Mouse (Mus musculus): ENCODE measurements at regions not wholly inside any gene's neighbourhood (a gene's known extent, or its start where the extent isn't known, plus 50 kb on each side); places are given as distances from the start of the nearest gene placed in this dataset.

GRCm38 (mm10) chr6:147800846-147801245, 246.2 kb upstream of the Far2 start:
- Histone ChIP-seq H3K27me3 (replicated peaks) (no peaks in the 10 kb centered on the region), H3K9me3 (replicated peaks; ENCODE audit: low read length) (no peaks in the 10 kb centered on the region), H3K4me3 (replicated peaks in 1 of 3; ENCODE audit: low read depth in 2 of 3, low read length in 2 of 3, poor library complexity in 1 of 3) (no peak overlapping the region), H3K36me3 (replicated peaks in 1 of 2; ENCODE audit: control insufficient read depth in 1 of 2, insufficient read depth in 1 of 2, low read length in 1 of 2) (no peaks in the 10 kb centered on the region), H3K4me2 (ENCODE audit: insufficient read depth, low read depth, poor library complexity, severe bottlenecking) (no peak overlapping the region), H3K79me2 (replicated peaks; ENCODE audit: control insufficient read depth, extremely low read depth, insufficient read depth, poor library complexity, severe bottlenecking) (no peaks in the 10 kb centered on the region), H3K27ac (ENCODE audit: insufficient read depth, low read depth) (no peak overlapping the region), H3K4me1 (ENCODE audit: control insufficient read depth in 1 of 2, insufficient read depth in 2 of 2) (no peaks in the 10 kb centered on the region), H3K9ac (ENCODE audit: insufficient read depth, low read depth) (no peak overlapping the region)
- DNase-seq (ENCODE audit: extremely low read depth), result no peak
- in situ Hi-C loops (cut with MboI; ENCODE audit: low pct_ligation_motif_present, low pct_unique_long_range_greater_than_20kb, low sequenced_read_pairs) (no loop called here), dilution Hi-C loops (cut with MboI; ENCODE audit: extremely low pct_ligation_motif_present, extremely low pct_unique_long_range_greater_than_20kb, low sequenced_read_pairs) (no loop called here)
- TF ChIP-seq JUN (IDR thresholded peaks at IDR 0.05; ENCODE audit: insufficient read depth, low read depth, low read length) (no peak), MYC (IDR thresholded peaks at IDR 0.05; ENCODE audit: low read depth, low read length) (no peak), MAFK (IDR thresholded peaks at IDR 0.05; ENCODE audit: insufficient replicate concordance, low read length) (no peak), RCOR1 (conservative IDR thresholded peaks at IDR 0.05; ENCODE audit: low read depth, low read length) (no peak), HCFC1 (IDR thresholded peaks at IDR 0.05; ENCODE audit: low read depth, low read length) (no peak), BHLHE40 (IDR thresholded peaks at IDR 0.05; ENCODE audit: low read depth, low read length) (no peak), USF2 (conservative IDR thresholded peaks at IDR 0.05; ENCODE audit: low read depth, low read length) (no peak), ZC3H11A (IDR thresholded peaks at IDR 0.05; ENCODE audit: low read depth, low read length) (no peak), ZMIZ1 (IDR thresholded peaks at IDR 0.05; ENCODE audit: low read depth, low read length) (no peak)

GRCm38 (mm10) chr6:147803893-147804292, 243.2 kb upstream of the Far2 start:
- Histone ChIP-seq H3K9ac (ENCODE audit: insufficient read depth, low read depth) (no peak overlapping the region), H3K4me3 (replicated peaks in 1 of 3; ENCODE audit: low read depth in 2 of 3, low read length in 2 of 3, poor library complexity in 1 of 3) (no peak overlapping the region), H3K4me1 (ENCODE audit: control insufficient read depth in 1 of 2, insufficient read depth in 2 of 2) (no peaks in the 10 kb centered on the region), H3K4me2 (ENCODE audit: insufficient read depth, low read depth, poor library complexity, severe bottlenecking) (no peak overlapping the region), H3K79me2 (replicated peaks; ENCODE audit: control insufficient read depth, extremely low read depth, insufficient read depth, poor library complexity, severe bottlenecking) (no peaks in the 10 kb centered on the region), H3K36me3 (replicated peaks in 1 of 2; ENCODE audit: control insufficient read depth in 1 of 2, insufficient read depth in 1 of 2, low read length in 1 of 2) (no peaks in the 10 kb centered on the region), H3K27ac (ENCODE audit: insufficient read depth, low read depth) (no peak overlapping the region), H3K27me3 (replicated peaks) (no peaks in the 10 kb centered on the region), H3K9me3 (replicated peaks; ENCODE audit: low read length) (no peaks in the 10 kb centered on the region)
- DNase-seq (ENCODE audit: extremely low read depth), result no peak
- dilution Hi-C loops (cut with MboI; ENCODE audit: extremely low pct_ligation_motif_present, extremely low pct_unique_long_range_greater_than_20kb, low sequenced_read_pairs) (no loop called here), in situ Hi-C loops (cut with MboI; ENCODE audit: low pct_ligation_motif_present, low pct_unique_long_range_greater_than_20kb, low sequenced_read_pairs) (no loop called here)
- TF ChIP-seq SMC3 (IDR thresholded peaks at IDR 0.05; ENCODE audit: low read depth, low read length), result no peak
- TF ChIP-seq SIN3A (IDR thresholded peaks at IDR 0.05; ENCODE audit: low read length), result no peak
- TF ChIP-seq E2F4 (IDR thresholded peaks at IDR 0.05; ENCODE audit: insufficient replicate concordance, low read depth, low read length), result no peak
- TF ChIP-seq ELF1 (IDR thresholded peaks at IDR 0.05; ENCODE audit: low read depth, low read length), result no peak
- no peak for TF ChIP-seq ZMIZ1 (IDR thresholded peaks at IDR 0.05; ENCODE audit: low read depth, low read length)
- TF ChIP-seq ZC3H11A (IDR thresholded peaks at IDR 0.05; ENCODE audit: low read depth, low read length), result no peak
- no peak for TF ChIP-seq BHLHE40 (IDR thresholded peaks at IDR 0.05; ENCODE audit: low read depth, low read length)
- no peak for TF ChIP-seq RCOR1 (conservative IDR thresholded peaks at IDR 0.05; ENCODE audit: low read depth, low read length)
- no peak for TF ChIP-seq POLR2AphosphoS2 (IDR thresholded peaks at IDR 0.05; ENCODE audit: low read depth, low read length)
- TF ChIP-seq ETS1 (conservative IDR thresholded peaks at IDR 0.05; ENCODE audit: low read depth, low read length), result no peak
- TF ChIP-seq NRF1 (IDR thresholded peaks at IDR 0.05; ENCODE audit: low read depth, low read length), result no peak
- no peak for TF ChIP-seq NELFE (IDR thresholded peaks at IDR 0.05; ENCODE audit: low read depth, low read length)

Data from CH12.LX (cell line).